Mouse (Mus musculus): ENCODE data around the gene Lrch1.

- TF ChIP-seq MAX (IDR thresholded peaks at IDR 0.05; ENCODE audit: low read depth), result no peak
- no peak for TF ChIP-seq POLR2A (IDR thresholded peaks at IDR 0.05; ENCODE audit: insufficient read length, low read depth)
- TF ChIP-seq MYOG (IDR thresholded peaks at IDR 0.05; ENCODE audit: control insufficient read depth in 1 of 3, insufficient read depth in 1 of 3, insufficient read length in 2 of 3, low read depth in 2 of 3), result no peak
Observed at GRCm38 (mm10) chr14:74889304-74889703, 58.4 kb downstream of the Lrch1 start.
